In the genomic region with DNA sequence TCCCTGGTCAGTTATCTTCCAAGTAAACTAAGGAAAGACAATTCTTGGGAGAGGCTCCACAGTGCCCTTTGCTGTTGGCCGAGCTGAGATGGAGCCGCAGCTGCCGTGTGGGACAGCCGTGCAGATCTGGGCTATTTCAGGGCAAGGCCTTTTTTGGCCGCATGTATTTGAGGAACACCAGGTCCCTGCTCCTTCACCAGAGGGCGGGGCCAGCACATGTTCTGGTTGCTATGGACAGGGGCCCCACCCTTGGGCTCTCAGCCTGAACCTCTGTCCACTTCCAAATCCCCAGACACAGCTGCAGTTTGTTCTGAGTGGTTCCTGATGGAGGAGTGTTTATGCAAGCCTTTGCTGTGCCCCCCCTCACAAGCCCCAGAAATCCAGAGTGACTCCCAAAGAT, we compare ENCODE assay signal across 1 mouse cellular context.
TF ChIP-seq lines count a peak whose summit lies in the region.

No protein-coding gene starts in this region.

TF ChIP-seq in myocyte, 11 proteins besides CTCF, POLR2A, EP300 and RAD21 (continued from another document):
- TF ChIP-seq TCF3 (IDR thresholded peaks at IDR 0.05; ENCODE audit: insufficient read length, low read depth) = no peak
